Mouse (Mus musculus): Measurements from ENCODE around the gene Gm10837.

GRCm38 (mm10) chr14:122453388-122453995, 36.9 kb upstream of the Gm10837 start:
- TF ChIP-seq GATA1 (IDR thresholded peaks at IDR 0.05; ENCODE audit: borderline replicate concordance, low read length) (no peak), FLI1 (IDR thresholded peaks at IDR 0.05; ENCODE audit: low read length) (no peak)
